Mouse (Mus musculus) embryonic facial prominence, embryonic 13.5 days (tissue): ENCODE measurements around the gene Dip2c. TPM values are rescaled to one million over a fixed set of nuclear protein-coding genes. Genes with fewer than 3 reads are reported as not detected.

Experiments used
- ATAC-seq: fragments of 200-750 bp; cut with Nextera tagmentation; 2 replicates; pipeline ENCODE4 v1.8.0; 2017; ENCODE audit warnings: low read depth; ENCODE audit not compliant: insufficient number of reproducible peaks, insufficient read depth, low FRiP score, low TSS enrichment
- H3K27ac ChIP-seq: fragments of 300-500 bp; sonication (generic); 2 replicates; pipeline ENCODE4 v1.5.1; 2015; ENCODE audit warnings: moderate library complexity, mild to moderate bottlenecking, inconsistent platforms
- H3K27me3 ChIP-seq: fragments of 300-500 bp; sonication (generic); 2 replicates; pipeline ENCODE4 v1.6.1; 2015; ENCODE audit warnings: mild to moderate bottlenecking, inconsistent platforms
- H3K36me3 ChIP-seq: fragments of 300-500 bp; sonication (generic); 2 replicates; pipeline ENCODE4 v1.6.1; 2015; ENCODE audit warnings: mild to moderate bottlenecking, inconsistent platforms
- H3K4me1 ChIP-seq: fragments of 300-500 bp; sonication (generic); 2 replicates; pipeline ENCODE4 v1.6.1; 2015; ENCODE audit warnings: inconsistent platforms
- H3K4me2 ChIP-seq: fragments of 300-500 bp; sonication (generic); 2 replicates; pipeline ENCODE4 v1.6.1; 2015; ENCODE audit warnings: moderate library complexity, mild to moderate bottlenecking, inconsistent platforms
- H3K4me3 ChIP-seq: fragments of 300-500 bp; sonication (generic); 2 replicates; pipeline ENCODE4 v1.5.1; 2015; ENCODE audit warnings: mild to moderate bottlenecking, inconsistent platforms
- H3K9ac ChIP-seq: fragments of 300-500 bp; sonication (generic); 2 replicates; pipeline ENCODE4 v1.6.1; 2015; ENCODE audit warnings: mild to moderate bottlenecking, inconsistent platforms
- H3K9me3 ChIP-seq: fragments of 300-500 bp; sonication (generic); 2 replicates; pipeline ENCODE4 v1.6.1; 2016; ENCODE audit warnings: inconsistent platforms
- WGBS: fragments of 180-500 bp; shearing (Covaris S2); methylation state at CpG from one replicate; pipeline ENCODE4 v1.1.7; 2015; ENCODE audit warnings: mixed read lengths; 5-methylcytosine and 5-hydroxymethylcytosine counted together
- polyA plus RNA-seq: library from polyadenylated mRNA; unstranded; fragments of >200 nt; fragmentation: Nextera tagmentation; extraction: Ambion mirVana; gene quantifications from 2 replicates; pipeline ENCODE4 v1.2.1, GENCODE M21; 2015

Dip2c gene
- polyA plus RNA-seq, 1 experiment from 2014 or later = 5.6 TPM

GRCm38 (mm10) chr13:9296285-9296684 lies 20.0 kb downstream of the Dip2c start:
- no peak overlapping the region for H3K4me3 ChIP-seq
- no peaks in the 10 kb centered on the region for H3K27me3 ChIP-seq
- WGBS = 82% methylated on average over 6 of the region's 6 CpGs
- H3K4me2 ChIP-seq = no peak overlapping the region
- no peak overlapping the region for H3K9ac ChIP-seq
- H3K27ac ChIP-seq = no peak overlapping the region
- no peaks in the 10 kb centered on the region for H3K36me3 ChIP-seq
- no peak for ATAC-seq
- peaks cover 13% of the 10 kb centered on the region for H3K4me1 ChIP-seq
- H3K9me3 ChIP-seq = no peaks in the 10 kb centered on the region

GRCm38 (mm10) chr13:9297266-9297665 lies 20.9 kb downstream of the Dip2c start:
- Histone ChIP-seq H3K27me3 (no peaks in the 10 kb centered on the region), H3K9ac (no peak overlapping the region), H3K36me3 (no peaks in the 10 kb centered on the region), H3K27ac (no peak overlapping the region), H3K4me1 (peaks cover 13% of the 10 kb centered on the region), H3K4me2 (no peak overlapping the region), H3K9me3 (no peaks in the 10 kb centered on the region), H3K4me3 (no peak overlapping the region)
- no peak for ATAC-seq
- WGBS = 73% methylated on average over 3 of the region's 3 CpGs

- H3K36me3 ChIP-seq = no peaks in the 10 kb centered on the region
- no peak overlapping the region for H3K4me3 ChIP-seq
- H3K27me3 ChIP-seq = no peaks in the 10 kb centered on the region
- 58% methylated on average over 3 of the region's 3 CpGs for WGBS
- H3K4me1 ChIP-seq = peaks cover 13% of the 10 kb centered on the region
- no peak overlapping the region for H3K27ac ChIP-seq
- H3K9me3 ChIP-seq = no peaks in the 10 kb centered on the region
- H3K4me2 ChIP-seq = no peak overlapping the region
- ATAC-seq = no peak
- H3K9ac ChIP-seq = no peak overlapping the region
Observed at GRCm38 (mm10) chr13:9297689-9298088, 21.4 kb downstream of the Dip2c start.

- H3K4me1 ChIP-seq = peaks cover 13% of the 10 kb centered on the region
- no peaks in the 10 kb centered on the region for H3K36me3 ChIP-seq
- no peak overlapping the region for H3K27ac ChIP-seq
- H3K9me3 ChIP-seq = no peaks in the 10 kb centered on the region
- no peak overlapping the region for H3K4me2 ChIP-seq
- no peak overlapping the region for H3K4me3 ChIP-seq
- ATAC-seq = no peak
- 66% methylated on average over 2 of the region's 2 CpGs for WGBS
- H3K27me3 ChIP-seq = no peaks in the 10 kb centered on the region
- no peak overlapping the region for H3K9ac ChIP-seq
Observed at GRCm38 (mm10) chr13:9299657-9300056, 23.3 kb downstream of the Dip2c start.

GRCm38 (mm10) chr13:9308863-9309262 lies 32.5 kb downstream of the Dip2c start:
- Histone ChIP-seq H3K9me3 (no peaks in the 10 kb centered on the region), H3K4me2 (no peak overlapping the region), H3K36me3 (no peaks in the 10 kb centered on the region), H3K27ac (no peak overlapping the region), H3K4me3 (no peak overlapping the region), H3K9ac (no peak overlapping the region), H3K27me3 (no peaks in the 10 kb centered on the region), H3K4me1 (no peaks in the 10 kb centered on the region)
- ATAC-seq = no peak
- 72% methylated on average over 6 of the region's 6 CpGs for WGBS

GRCm38 (mm10) chr13:9310806-9311205 lies 34.5 kb downstream of the Dip2c start:
- no peak overlapping the region for H3K27ac ChIP-seq
- no peak overlapping the region for H3K9ac ChIP-seq
- ATAC-seq = no peak
- no peaks in the 10 kb centered on the region for H3K27me3 ChIP-seq
- whole genome bisulfite sequencing = 88% methylated on average over 1 of the region's 1 CpGs
- no peaks in the 10 kb centered on the region for H3K9me3 ChIP-seq
- H3K4me2 ChIP-seq = no peak overlapping the region
- no peaks in the 10 kb centered on the region for H3K36me3 ChIP-seq
- peaks cover 7% of the 10 kb centered on the region; the same call in 1 of the 2 replicates for H3K4me1 ChIP-seq
- H3K4me3 ChIP-seq = no peak overlapping the region

- H3K27ac ChIP-seq = no peak overlapping the region
- no peaks in the 10 kb centered on the region for H3K36me3 ChIP-seq
- no peak overlapping the region for H3K9ac ChIP-seq
- H3K27me3 ChIP-seq = no peaks in the 10 kb centered on the region
- no peak for ATAC-seq
- H3K9me3 ChIP-seq = no peaks in the 10 kb centered on the region
- peaks cover 9% of the 10 kb centered on the region; the same call in 1 of the 2 replicates for H3K4me1 ChIP-seq
- no peak overlapping the region for H3K4me3 ChIP-seq
- no peak overlapping the region for H3K4me2 ChIP-seq
Observed at GRCm38 (mm10) chr13:9312916-9313315, 36.6 kb downstream of the Dip2c start.

- ATAC-seq = no peak
- Histone ChIP-seq H3K9me3 (no peaks in the 10 kb centered on the region), H3K27me3 (no peaks in the 10 kb centered on the region), H3K4me2 (no peak overlapping the region), H3K9ac (no peak overlapping the region), H3K4me1 (peaks cover 9% of the 10 kb centered on the region; the same call in 1 of the 2 replicates), H3K27ac (no peak overlapping the region), H3K4me3 (no peak overlapping the region), H3K36me3 (no peaks in the 10 kb centered on the region)
- 71% methylated on average over 2 of the region's 2 CpGs for WGBS
Observed at GRCm38 (mm10) chr13:9314099-9314712, 37.9 kb downstream of the Dip2c start.

- H3K4me2 ChIP-seq = no peak overlapping the region
- H3K4me1 ChIP-seq = peaks cover 9% of the 10 kb centered on the region; the same call in 1 of the 2 replicates
- ATAC-seq = no peak
- no peak overlapping the region for H3K9ac ChIP-seq
- H3K36me3 ChIP-seq = no peaks in the 10 kb centered on the region
- 84% methylated on average over 4 of the region's 4 CpGs for WGBS
- no peaks in the 10 kb centered on the region for H3K27me3 ChIP-seq
- no peaks in the 10 kb centered on the region for H3K9me3 ChIP-seq
- no peak overlapping the region for H3K4me3 ChIP-seq
- no peak overlapping the region for H3K27ac ChIP-seq
Observed at GRCm38 (mm10) chr13:9314713-9315112, 38.4 kb downstream of the Dip2c start.

- no peak for ATAC-seq
- Histone ChIP-seq H3K4me3 (no peak overlapping the region), H3K27ac (no peak overlapping the region), H3K4me2 (no peak overlapping the region), H3K36me3 (no peaks in the 10 kb centered on the region), H3K4me1 (peaks cover 4% of the 10 kb centered on the region; the same call in 1 of the 2 replicates), H3K27me3 (no peaks in the 10 kb centered on the region), H3K9ac (no peak overlapping the region), H3K9me3 (no peaks in the 10 kb centered on the region)
- 86% methylated on average over 2 of the region's 2 CpGs for WGBS
Observed at GRCm38 (mm10) chr13:9319745-9320144, 43.4 kb downstream of the Dip2c start.

GRCm38 (mm10) chr13:9325262-9325661 lies 48.9 kb downstream of the Dip2c start:
- 70% methylated on average over 1 of the region's 1 CpGs for WGBS
- no peak for ATAC-seq
- no peak overlapping the region for H3K9ac ChIP-seq
- no peaks in the 10 kb centered on the region for H3K27me3 ChIP-seq
- peaks cover 6% of the 10 kb centered on the region for H3K4me1 ChIP-seq
- H3K4me3 ChIP-seq = no peak overlapping the region
- no peak overlapping the region for H3K27ac ChIP-seq
- no peaks in the 10 kb centered on the region for H3K36me3 ChIP-seq
- no peaks in the 10 kb centered on the region for H3K9me3 ChIP-seq
- H3K4me2 ChIP-seq = no peak overlapping the region

GRCm38 (mm10) chr13:9329307-9329915 lies 53.1 kb downstream of the Dip2c start:
- Histone ChIP-seq H3K9ac (0 out of 2 replicates have a peak overlapping the region, but pooled peaks have one; percentile 16), H3K9me3 (no peaks in the 10 kb centered on the region), H3K4me1 (peaks cover 10% of the 10 kb centered on the region), H3K36me3 (no peaks in the 10 kb centered on the region), H3K27me3 (no peaks in the 10 kb centered on the region), H3K4me3 (no peak overlapping the region), H3K4me2 (no peak overlapping the region), H3K27ac (0 out of 2 replicates have a peak overlapping the region, but pooled peaks have one; percentile 24)
- peak; percentile 37; the same call in 1 of the 2 replicates for ATAC-seq
- WGBS = 53% methylated on average over 1 of the region's 1 CpGs
